ENCODE assay signal across 12 mouse cellular contexts in the genomic region with DNA sequence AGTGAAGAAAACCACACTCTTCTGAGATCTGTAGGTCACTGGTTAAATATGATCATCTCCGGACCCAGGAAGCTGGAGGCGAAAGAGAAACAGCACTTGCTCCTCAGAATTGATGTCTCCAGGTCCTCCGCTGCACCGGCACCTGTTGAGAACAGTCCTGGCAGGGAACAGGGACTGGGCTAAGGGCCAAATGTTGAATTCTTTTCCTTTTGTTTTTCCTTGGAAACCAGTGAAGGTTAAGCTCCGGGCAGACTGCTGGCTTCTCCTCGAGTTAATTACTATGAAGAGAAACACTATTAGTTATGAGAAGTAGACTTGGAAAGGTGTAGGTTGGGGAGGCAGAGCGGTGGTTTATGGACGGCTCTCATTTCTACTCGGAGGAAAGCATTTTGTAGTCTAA.
DNase-seq lines count a peak whose midpoint lies in the region; ATAC-seq lines count a peak whose summit lies in the region.
"Had no signal": no experiment of that assay in that cellular context is flagged by ENCODE, and none has a peak within 500 bp of the region (broad histone marks: within the 10 kb centered on the region; RNA-seq: fewer than 3 reads in every experiment).

No protein-coding gene starts in this region.

- 54% methylated on average over 9 of the region's 9 CpGs for WGBS in kidney, embryonic 15.5 days

- DNase-seq in adrenal gland, postnatal 10 days, result peak; percentile 40
- DNase-seq in adrenal gland, adult 18-20 months (ENCODE audit: low spot score in 2 of 2), result no peak
- DNase-seq in kidney, adult 11 months, result peak; percentile 35
- DNase-seq in MN1 (ENCODE audit: low spot score), result peak; percentile 20
- peak; percentile 45 to 60 for DNase-seq in cerebellum, postnatal 25 days
- DNase-seq in thymus, adult 18-20 months, result no peak
- no peak for DNase-seq in left cerebral cortex, adult 9 months (ENCODE audit: low spot score in 2 of 2)
- DNase-seq: liver, embryonic 13.5 days had no signal

- no peak overlapping the region for H3K4me3 ChIP-seq in kidney, embryonic 15.5 days (replicated peaks)
- H3K4me3 ChIP-seq: embryonic facial prominence, embryonic 12.5 days; forebrain, embryonic 13.5 days; heart, embryonic 12.5 days; liver, embryonic 13.5 days had no signal

- H3K4me1 ChIP-seq in kidney, embryonic 15.5 days, result peaks cover 6% of the 10 kb centered on the region; the same call in 1 of the 2 replicates
- H3K4me1 ChIP-seq: liver, embryonic 13.5 days had no signal

- no peak; the same call in 1 of the 2 replicates for ATAC-seq in kidney, embryonic 15.5 days (replicated peaks; ENCODE audit: low FRiP score)
- ATAC-seq: forebrain, embryonic 13.5 days had no signal

- H3K9me3 ChIP-seq in kidney, embryonic 15.5 days (replicated peaks), result no peaks in the 10 kb centered on the region
- H3K9me3 ChIP-seq: heart, embryonic 12.5 days; liver, embryonic 13.5 days had no signal

- no peak overlapping the region for H3K27ac ChIP-seq in kidney, embryonic 15.5 days
- H3K27ac ChIP-seq: embryonic facial prominence, embryonic 12.5 days; forebrain, embryonic 13.5 days; liver, embryonic 13.5 days had no signal

- no peaks in the 10 kb centered on the region for H3K36me3 ChIP-seq in kidney, embryonic 15.5 days
- H3K36me3 ChIP-seq: embryonic facial prominence, embryonic 12.5 days; heart, embryonic 12.5 days; liver, embryonic 13.5 days had no signal

- H3K27me3 ChIP-seq in kidney, embryonic 15.5 days, result 0 out of 2 replicates have a peak, but pooled peaks cover 8% of the 10 kb centered on the region
- H3K27me3 ChIP-seq: embryonic facial prominence, embryonic 12.5 days; forebrain, embryonic 13.5 days had no signal

- H3K9ac ChIP-seq in kidney, embryonic 15.5 days, result no peak overlapping the region
- H3K9ac ChIP-seq: embryonic facial prominence, embryonic 12.5 days; forebrain, embryonic 13.5 days; heart, embryonic 12.5 days; liver, embryonic 13.5 days had no signal

- H3K4me2 ChIP-seq in kidney, embryonic 15.5 days, result no peak overlapping the region
- H3K4me2 ChIP-seq: embryonic facial prominence, embryonic 12.5 days; forebrain, embryonic 13.5 days; heart, embryonic 12.5 days; liver, embryonic 13.5 days had no signal

Comparison
In these comparisons a context has a peak if more than half of its experiments do, and no peak if none do; other contexts are left out.
1. DNase-seq: peak in adrenal gland, postnatal 10 days (single experiment), kidney, adult 11 months (single experiment), MN1 (single experiment) and cerebellum, postnatal 25 days (2 of 2); none in adrenal gland, adult 18-20 months (0 of 2), thymus, adult 18-20 months (0 of 2) and left cerebral cortex, adult 9 months (0 of 2).